Mouse (Mus musculus) embryonic facial prominence, embryonic 14.5 days (tissue): Measurements from ENCODE around the gene Sgcg. TPM values are rescaled to one million over a fixed set of nuclear protein-coding genes. Genes with fewer than 3 reads are reported as not detected.

ENCODE experiments used
- ATAC-seq: fragments of 200-750 bp; cut with Nextera tagmentation; 2 replicates; pipeline ENCODE4 v1.8.0; 2017; ENCODE audit warnings: low read depth, moderate number of reproducible peaks, moderate TSS enrichment
- DNase-seq: peaks from one replicate; pipeline ENCODE4 v3.0.0-alpha.2; 2015; ENCODE audit warnings: low spot score
- H3K27ac ChIP-seq: fragments of 300-500 bp; sonication (generic); replicated peaks from 2 replicates; pipeline ENCODE4 v1.5.1; 2014; ENCODE audit warnings: low read depth, mild to moderate bottlenecking, low read length, moderate library complexity
- H3K27me3 ChIP-seq: fragments of 300-500 bp; sonication (generic); replicated peaks from 2 replicates; pipeline ENCODE4 v1.6.1; 2014; ENCODE audit warnings: low read length; ENCODE audit not compliant: control insufficient read depth, insufficient read depth
- H3K36me3 ChIP-seq: fragments of 300-500 bp; sonication (generic); 2 replicates; pipeline ENCODE4 v1.6.1; 2014; ENCODE audit warnings: low read length, mixed read lengths; ENCODE audit not compliant: control insufficient read depth, insufficient read depth
- H3K4me1 ChIP-seq: fragments of 300-500 bp; sonication (generic); 2 replicates; pipeline ENCODE4 v1.6.1; 2014; ENCODE audit warnings: antibody characterized with exemption, low read length; ENCODE audit not compliant: control insufficient read depth, insufficient read depth
- H3K4me2 ChIP-seq: fragments of 300-500 bp; sonication (generic); 2 replicates; pipeline ENCODE4 v1.6.1; 2014; ENCODE audit warnings: low read depth, mild to moderate bottlenecking, low read length, moderate library complexity, mixed read lengths
- H3K4me3 ChIP-seq: fragments of 300-500 bp; sonication (generic); 2 replicates; pipeline ENCODE4 v1.5.1; 2014; ENCODE audit warnings: low read depth, mild to moderate bottlenecking, low read length
- H3K9ac ChIP-seq: fragments of 300-500 bp; sonication (generic); 2 replicates; pipeline ENCODE4 v1.6.1; 2014; ENCODE audit warnings: low read depth, mild to moderate bottlenecking, low read length, moderate library complexity, mixed read lengths
- H3K9me3 ChIP-seq: fragments of 300-500 bp; sonication (generic); 2 replicates; pipeline ENCODE4 v1.6.1; 2016; ENCODE audit warnings: low read length; ENCODE audit not compliant: control insufficient read depth
- whole genome bisulfite sequencing: fragments of 180-500 bp; shearing (Covaris S2); extraction: QIAGEN DNeasy Blood & Tissue Kit; methylation state at CpG from one replicate; pipeline ENCODE4 v1.1.7; 2014; 5-methylcytosine and 5-hydroxymethylcytosine counted together
- polyA plus RNA-seq: library from polyadenylated mRNA; unstranded; fragments of >200 nt; fragmentation: Nextera tagmentation; extraction: Ambion mirVana; gene quantifications from 2 replicates; pipeline ENCODE4 v1.2.1, GENCODE M21; 2014

Sgcg gene
- polyA plus RNA-seq: 22.1 and 33.9 TPM in 2 replicates

DNA sequence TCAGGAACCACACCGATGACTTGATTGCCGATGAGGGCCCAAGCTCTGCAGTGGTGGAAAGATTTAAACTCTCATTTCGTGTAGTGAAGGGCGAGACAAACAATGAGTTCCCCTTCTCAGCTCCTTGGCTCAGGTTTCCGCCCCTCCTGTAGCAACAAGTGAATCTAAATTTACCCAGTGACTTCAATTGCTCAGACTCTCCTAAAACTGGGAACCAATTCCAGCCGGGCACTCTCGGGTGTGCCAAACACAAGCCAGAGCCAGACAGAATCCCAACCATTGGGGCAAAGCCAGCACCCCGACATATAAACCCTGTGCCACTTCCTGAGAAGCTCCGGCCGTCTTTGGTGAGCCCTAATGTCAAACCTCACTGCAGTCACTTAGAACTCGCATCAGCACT, at the start of gene Sgcg:
TSS of gene Sgcg (minus strand) at position 139 of the 400 bp plus-strand sequence.
- no peak within 1 kb of the TSS for H3K4me3 ChIP-seq
- 0 out of 2 replicates have a peak, but pooled peaks cover 4% of the 10 kb centered on the region for H3K4me1 ChIP-seq
- ATAC-seq (no peak), DNase-seq (peak; percentile 61)
- H3K9ac ChIP-seq: no peak within 1 kb of the TSS
- H3K27ac ChIP-seq: peak within 1 kb of the TSS; percentile 10; the same call in 1 of the 2 replicates
- no peaks in the 10 kb centered on the region for H3K9me3 ChIP-seq
- WGBS: 28% methylated on average over 11 of the region's 11 CpGs
- H3K4me2 ChIP-seq: peak within 1 kb of the TSS; percentile 3; the same call in 1 of the 2 replicates
- H3K27me3 ChIP-seq: no peaks in the 10 kb centered on the region
- H3K36me3 ChIP-seq: no peaks in the 10 kb centered on the region

DNA sequence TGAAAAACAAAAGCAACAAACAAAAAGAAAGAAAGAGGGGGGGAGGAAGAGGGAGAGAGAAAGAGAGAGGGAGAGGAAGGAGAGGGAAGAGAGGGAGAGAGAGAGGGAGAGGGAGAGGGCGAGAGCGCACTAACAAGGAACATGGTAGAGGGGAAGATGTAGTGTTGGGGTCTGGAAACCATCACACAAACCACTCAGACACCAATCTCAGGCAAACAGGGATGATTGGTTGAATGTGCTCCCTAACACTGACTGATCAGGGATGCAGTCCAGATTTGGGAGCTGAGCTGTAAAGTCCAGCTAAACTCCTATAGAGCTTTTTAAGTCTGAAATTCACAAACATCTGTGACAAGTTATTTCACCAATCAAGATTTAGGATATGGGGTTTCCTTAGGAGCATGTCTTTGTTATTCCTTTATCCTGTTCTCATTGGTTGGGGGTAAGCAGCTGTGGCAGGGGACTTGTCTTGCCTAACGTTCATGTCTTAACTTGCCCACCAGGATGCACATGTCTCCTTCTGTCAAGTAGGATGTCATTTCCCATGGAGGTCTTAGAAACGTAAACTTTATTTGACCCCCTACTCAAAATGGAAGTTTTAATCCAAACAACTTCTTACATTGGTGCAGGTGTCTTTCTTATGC, 45.8 kb upstream of the Sgcg start:
- H3K27me3 ChIP-seq: no peaks in the 10 kb centered on the region
- ATAC-seq: peak; percentile 67; the same call in 1 of the 2 replicates
- H3K36me3 ChIP-seq: no peaks in the 10 kb centered on the region
- H3K4me2 ChIP-seq: no peak overlapping the region
- 51% methylated on average over 4 of the region's 4 CpGs for WGBS
- 0 out of 2 replicates have a peak, but pooled peaks cover 3% of the 10 kb centered on the region for H3K4me1 ChIP-seq
- no peak overlapping the region for H3K4me3 ChIP-seq
- H3K9ac ChIP-seq: no peak overlapping the region
- no peak for DNase-seq
- no peak overlapping the region for H3K27ac ChIP-seq
- no peaks in the 10 kb centered on the region for H3K9me3 ChIP-seq

DNA sequence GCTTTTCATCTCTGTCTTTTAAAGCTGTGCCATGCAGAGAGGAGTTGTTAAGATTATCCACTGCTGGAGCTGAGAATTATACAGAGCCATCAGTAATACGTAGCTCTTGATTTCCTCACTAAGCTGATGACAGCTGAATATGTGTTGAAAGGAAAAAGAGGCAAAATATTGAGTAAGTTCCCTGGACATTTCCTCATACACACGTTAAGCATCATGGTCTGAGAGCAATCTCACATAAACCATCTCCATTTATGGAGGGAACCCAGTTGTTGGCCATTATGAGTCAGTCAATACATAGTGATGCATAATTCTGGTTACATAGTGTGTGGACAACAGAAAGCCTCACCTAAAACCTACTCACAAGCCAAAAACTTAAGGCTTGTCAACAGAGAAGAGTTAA, 44.1 kb upstream of the Sgcg start:
- Histone ChIP-seq H3K4me1 (0 out of 2 replicates have a peak, but pooled peaks cover 3% of the 10 kb centered on the region), H3K27ac (no peak overlapping the region), H3K4me3 (no peak overlapping the region), H3K36me3 (no peaks in the 10 kb centered on the region), H3K4me2 (no peak overlapping the region), H3K9ac (no peak overlapping the region), H3K9me3 (no peaks in the 10 kb centered on the region), H3K27me3 (no peaks in the 10 kb centered on the region)
- 71% methylated on average over 2 of the region's 2 CpGs for WGBS
- DNase-seq (no peak), ATAC-seq (no peak)

DNA sequence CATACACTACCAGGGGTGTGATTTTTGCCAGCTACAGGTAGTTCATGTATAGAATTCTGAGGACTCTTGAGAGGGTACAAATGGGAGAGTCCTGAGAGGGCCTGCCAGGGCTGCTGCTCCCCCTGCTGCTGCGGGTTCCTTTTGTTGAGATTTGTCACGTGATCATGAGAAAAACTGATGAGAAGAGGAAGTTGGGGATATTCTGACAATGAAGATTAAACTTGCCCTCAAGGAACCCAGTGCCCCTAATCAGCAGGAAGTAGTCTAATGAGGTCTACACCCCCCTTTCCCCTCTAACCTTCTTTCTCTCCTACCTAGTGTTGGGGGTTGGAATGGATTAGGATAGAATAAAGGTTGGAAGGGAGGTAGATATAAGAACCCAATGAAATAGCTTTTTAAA, 43.0 kb upstream of the Sgcg start:
- no peaks in the 10 kb centered on the region for H3K27me3 ChIP-seq
- H3K4me3 ChIP-seq: no peak overlapping the region
- no peak for DNase-seq
- H3K36me3 ChIP-seq: no peaks in the 10 kb centered on the region
- H3K9me3 ChIP-seq: no peaks in the 10 kb centered on the region
- H3K27ac ChIP-seq: no peak overlapping the region
- no peak overlapping the region for H3K9ac ChIP-seq
- 0 out of 2 replicates have a peak, but pooled peaks cover 3% of the 10 kb centered on the region for H3K4me1 ChIP-seq
- 38% methylated on average over 2 of the region's 2 CpGs for WGBS
- H3K4me2 ChIP-seq: no peak overlapping the region
- ATAC-seq: no peak

DNA sequence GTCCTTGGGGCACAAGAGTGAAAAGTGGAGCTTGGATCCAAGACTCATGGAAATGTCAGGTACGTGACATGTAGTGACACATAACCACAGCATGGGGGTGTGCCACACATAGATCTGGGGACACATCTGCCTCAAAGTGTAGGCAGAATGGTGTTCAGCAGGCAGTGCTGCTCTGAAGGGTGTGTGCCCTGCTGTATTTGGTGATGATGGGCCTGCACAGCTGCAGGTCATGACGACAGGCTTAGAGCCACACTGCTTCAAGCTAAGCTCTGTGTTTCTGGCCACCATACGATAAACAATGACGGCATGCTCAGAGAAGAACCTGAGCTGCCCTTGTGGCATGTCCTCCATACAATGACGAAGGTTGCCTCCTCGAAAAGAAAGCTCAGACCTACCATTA, 41.5 kb upstream of the Sgcg start:
- H3K27ac ChIP-seq: no peak overlapping the region
- H3K36me3 ChIP-seq: no peaks in the 10 kb centered on the region
- no peak overlapping the region for H3K4me3 ChIP-seq
- DNase-seq (no peak), ATAC-seq (no peak)
- no peak overlapping the region for H3K4me2 ChIP-seq
- H3K9ac ChIP-seq: no peak overlapping the region
- no peaks in the 10 kb centered on the region for H3K9me3 ChIP-seq
- H3K4me1 ChIP-seq: 0 out of 2 replicates have a peak, but pooled peaks cover 3% of the 10 kb centered on the region
- 86% methylated on average over 6 of the region's 6 CpGs for WGBS
- H3K27me3 ChIP-seq: no peaks in the 10 kb centered on the region

DNA sequence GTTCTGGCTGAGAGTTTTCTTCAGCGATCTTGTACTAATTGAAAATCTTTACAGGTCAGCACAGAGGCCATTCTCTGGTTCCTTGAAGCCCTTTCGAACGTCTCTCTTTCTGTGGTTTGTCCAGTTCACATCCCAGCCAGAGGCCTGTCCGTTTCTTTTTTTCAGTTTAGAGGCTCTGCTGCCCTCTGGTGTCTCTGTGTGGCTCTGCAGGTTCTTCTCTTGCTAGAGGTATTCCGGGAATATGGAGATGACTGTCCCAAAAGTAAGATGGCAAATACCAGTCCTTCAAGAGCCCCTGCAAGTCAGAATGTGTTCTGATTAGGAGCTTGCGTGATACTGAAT, 36.4 kb upstream of the Sgcg start:
- Histone ChIP-seq H3K4me2 (0 out of 2 replicates have a peak overlapping the region, but pooled peaks have one; percentile 14), H3K9me3 (no peaks in the 10 kb centered on the region), H3K9ac (no peak overlapping the region), H3K36me3 (no peaks in the 10 kb centered on the region), H3K4me3 (no peak overlapping the region), H3K27ac (no peak overlapping the region), H3K27me3 (no peaks in the 10 kb centered on the region), H3K4me1 (no peaks in the 10 kb centered on the region)
- DNase-seq: peak; percentile 55
- no peak for ATAC-seq
- WGBS: 11% methylated on average over 6 of the region's 6 CpGs

DNA sequence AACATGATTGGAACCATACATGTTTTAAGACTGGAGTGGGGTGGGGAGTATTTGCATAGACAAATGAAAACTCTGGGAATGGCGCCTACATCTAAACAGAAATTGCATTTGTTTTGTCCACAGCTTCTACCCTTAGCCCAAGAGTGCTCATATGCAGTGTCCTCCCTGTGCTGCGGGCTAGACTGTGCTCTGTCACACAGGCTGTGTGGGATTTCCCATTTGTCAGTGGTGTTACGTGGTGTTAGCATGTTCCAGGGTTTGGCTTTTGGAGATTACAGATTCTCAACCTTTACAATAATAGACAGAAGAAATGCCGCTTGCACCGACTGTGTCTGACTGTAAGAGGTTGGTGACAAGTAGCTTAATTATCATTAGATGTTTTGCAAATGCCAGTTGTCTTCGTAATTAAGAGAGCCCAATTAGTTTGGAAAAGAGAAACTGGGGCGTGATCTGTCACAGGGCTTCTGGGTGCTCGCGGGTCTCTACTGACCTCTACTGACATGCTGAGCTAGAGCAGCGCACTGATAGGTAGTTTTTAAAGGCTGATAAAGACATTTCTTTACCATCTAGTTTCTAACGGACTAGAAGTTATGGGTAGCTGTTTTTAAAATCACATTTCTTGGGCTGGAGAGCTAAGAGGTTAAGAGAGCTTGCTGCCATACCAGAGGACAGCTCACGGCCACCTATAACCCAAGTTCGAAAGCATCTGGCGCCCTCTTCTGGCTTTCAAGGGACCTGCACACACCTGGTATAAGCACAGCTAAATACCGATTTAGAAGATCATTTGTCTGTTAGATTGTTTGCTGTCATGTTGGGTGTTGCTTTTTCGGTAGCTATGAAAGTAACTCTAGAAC, 35.8 kb upstream of the Sgcg start:
- Histone ChIP-seq H3K27me3 (no peaks in the 10 kb centered on the region), H3K36me3 (no peaks in the 10 kb centered on the region), H3K9ac (no peak overlapping the region), H3K27ac (no peak overlapping the region), H3K4me2 (peak overlapping the region; percentile 14; the same call in 1 of the 2 replicates), H3K4me1 (no peaks in the 10 kb centered on the region), H3K9me3 (no peaks in the 10 kb centered on the region), H3K4me3 (no peak overlapping the region)
- ATAC-seq (no peak), DNase-seq (peak; percentile 63)
- 48% methylated on average over 16 of the region's 16 CpGs for WGBS

DNA sequence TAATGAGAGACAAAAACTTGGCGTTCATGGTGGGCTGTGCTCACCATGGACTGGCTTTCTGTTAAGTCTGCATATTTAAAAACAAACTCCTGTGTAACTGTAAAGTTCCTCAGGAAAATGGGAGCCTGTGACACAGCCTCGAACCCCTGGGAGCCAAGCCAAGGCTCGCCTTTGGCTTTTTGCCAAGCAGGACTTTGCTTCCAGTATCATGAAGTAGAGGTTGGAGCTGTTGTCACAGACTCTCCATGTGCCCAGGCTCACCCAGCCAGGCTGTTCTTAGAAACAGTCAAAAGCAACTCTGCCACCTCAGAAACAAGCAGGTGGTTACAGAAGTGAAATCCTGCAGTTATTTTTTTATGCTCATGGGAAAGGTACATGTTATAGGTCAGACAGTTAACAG, 32.4 kb upstream of the Sgcg start:
- 48% methylated on average over 3 of the region's 3 CpGs for WGBS
- no peak overlapping the region for H3K4me2 ChIP-seq
- no peaks in the 10 kb centered on the region for H3K27me3 ChIP-seq
- H3K4me3 ChIP-seq: no peak overlapping the region
- ATAC-seq (no peak), DNase-seq (no peak)
- no peaks in the 10 kb centered on the region for H3K9me3 ChIP-seq
- no peak overlapping the region for H3K27ac ChIP-seq
- H3K36me3 ChIP-seq: no peaks in the 10 kb centered on the region
- no peak overlapping the region for H3K9ac ChIP-seq
- H3K4me1 ChIP-seq: no peaks in the 10 kb centered on the region
